Mouse (Mus musculus) left cerebral cortex, postnatal 25 days (tissue): ENCODE measurements at regions not wholly inside any gene's neighbourhood (a gene's known extent, or its start where the extent isn't known, plus 50 kb on each side); places are given as distances from the start of the nearest gene placed in this dataset.

Experiments used
- DNase-seq, 2 experiments: peaks; one replicate each; pipeline ENCODE4 v3.0.0; 2022; ENCODE audit warnings: low spot score in 2 of 2, mixed read lengths in 1 of 2
- intact Hi-C: fragments of 180-260 bp; cut with DNase I; formaldehyde crosslinking; loops from one replicate; pipeline ENCODE4 v1.15.1; 2025

- DNase-seq = no peak
- intact Hi-C loops = no loop called here
Observed at GRCm38 (mm10) chr9:113258556-113258955, 449.5 kb downstream of the Pdcd6ip start.

GRCm38 (mm10) chr9:113248703-113249274 is 459.3 kb downstream of the Pdcd6ip start:
- DNase-seq = peak; percentile 66 to 97

GRCm38 (mm10) chr9:113247950-113248349 is 460.1 kb downstream of the Pdcd6ip start:
- intact Hi-C loops = loop anchor here (2.0 to 10.0 kb wide), 12 partner anchors 15 to 1016 kb away; no protein-coding TSS in a partner anchor
- peak in 1 of 2 experiments; percentile 96 for DNase-seq

More at GRCm38 (mm10) chr9:113248703-113249274, 459.3 kb downstream of the Pdcd6ip start:
- intact Hi-C loops = loop anchor here (1.0 to 10.0 kb wide), 13 partner anchors 14 to 1016 kb away; no protein-coding TSS in a partner anchor

GRCm38 (mm10) chr9:113243870-113244269 is 464.2 kb downstream of the Pdcd6ip start:
- DNase-seq = no peak
- intact Hi-C loops = loop anchor here (10.0 kb wide), 1 partner anchor 809 kb away; no protein-coding TSS in a partner anchor

GRCm38 (mm10) chr9:113233370-113233769 is 474.7 kb downstream of the Pdcd6ip start:
- DNase-seq = peak in 1 of 2 experiments; percentile 0
- intact Hi-C loops = no loop called here

GRCm38 (mm10) chr9:113229391-113229790 is 478.7 kb downstream of the Pdcd6ip start:
- intact Hi-C loops = no loop called here
- DNase-seq = peak in 1 of 2 experiments; percentile 67

GRCm38 (mm10) chr9:113213930-113214329 is 494.1 kb downstream of the Pdcd6ip start:
- DNase-seq = peak in 1 of 2 experiments; percentile 37
- intact Hi-C loops = no loop called here

GRCm38 (mm10) chr9:113212389-113212788 is 495.7 kb downstream of the Pdcd6ip start:
- peak in 1 of 2 experiments; percentile 71 for DNase-seq

GRCm38 (mm10) chr9:113208181-113208580 is 499.9 kb downstream of the Pdcd6ip start:
- DNase-seq = no peak
- intact Hi-C loops = no loop called here

More at GRCm38 (mm10) chr9:113212389-113212788, 495.7 kb downstream of the Pdcd6ip start:
- intact Hi-C loops = no loop called here

- intact Hi-C loops = loop anchor here (5.0 kb wide), 1 partner anchor 143 kb away; no protein-coding TSS in a partner anchor
- DNase-seq = peak in 1 of 2 experiments; percentile 70
Observed at GRCm38 (mm10) chr9:113199241-113199640, 508.8 kb downstream of the Pdcd6ip start.

- intact Hi-C loops = loop anchor here (5.0 kb wide), 1 partner anchor 147 kb away; no protein-coding TSS in a partner anchor
Observed at GRCm38 (mm10) chr9:113195556-113195955, 512.5 kb downstream of the Pdcd6ip start.

GRCm38 (mm10) chr9:113192773-113193172 is 515.3 kb downstream of the Pdcd6ip start:
- no peak for DNase-seq
- intact Hi-C loops = no loop called here

More at GRCm38 (mm10) chr9:113195556-113195955, 512.5 kb downstream of the Pdcd6ip start:
- DNase-seq = peak in 1 of 2 experiments; percentile 70

- DNase-seq = peak in 1 of 2 experiments; percentile 33
- intact Hi-C loops = no loop called here
Observed at GRCm38 (mm10) chr9:113191163-113191562, 516.9 kb downstream of the Pdcd6ip start.

GRCm38 (mm10) chr9:113181182-113181581 is 526.9 kb downstream of the Pdcd6ip start:
- DNase-seq = peak in 1 of 2 experiments; percentile 75
- intact Hi-C loops = no loop called here

- intact Hi-C loops = loop anchor here (2.0 to 10.0 kb wide), 14 partner anchors 71 to 993 kb away; partner anchors contain the start of gene Arpp21
- DNase-seq = no peak
Observed at GRCm38 (mm10) chr9:113177918-113178235, 530.2 kb downstream of the Pdcd6ip start.

- peak; percentile 76 to 97 for DNase-seq
- intact Hi-C loops = loop anchor here (2.0 to 10.0 kb wide), 14 partner anchors 71 to 993 kb away; partner anchors contain the start of gene Arpp21
Observed at GRCm38 (mm10) chr9:113177181-113177917, 530.7 kb downstream of the Pdcd6ip start.

GRCm38 (mm10) chr9:113171767-113172405 is 536.2 kb downstream of the Pdcd6ip start:
- intact Hi-C loops = loop anchor here (10.0 kb wide), 6 partner anchors 147 to 987 kb away; no protein-coding TSS in a partner anchor
- DNase-seq = peak; percentile 69 to 92

GRCm38 (mm10) chr9:113162897-113163874 is 544.9 kb downstream of the Pdcd6ip start:
- intact Hi-C loops = no loop called here
- DNase-seq = peak in 1 of 2 experiments; percentile 39

GRCm38 (mm10) chr9:113160011-113160410 is 548.0 kb downstream of the Pdcd6ip start:
- intact Hi-C loops = no loop called here

More at GRCm38 (mm10) chr9:113160011-113160410, 548.0 kb downstream of the Pdcd6ip start:
- no peak for DNase-seq
